Mouse (Mus musculus) MEL-GATA-1-ER (cell line): ENCODE data around the gene Mpped2.

ENCODE experiments used
- DNase-seq: peaks from one replicate; pipeline ENCODE4 v3.0.0-alpha.2; 2012; ENCODE audit warnings: low read depth; ENCODE audit errors: extremely low read depth

Gene Mpped2

DNA sequence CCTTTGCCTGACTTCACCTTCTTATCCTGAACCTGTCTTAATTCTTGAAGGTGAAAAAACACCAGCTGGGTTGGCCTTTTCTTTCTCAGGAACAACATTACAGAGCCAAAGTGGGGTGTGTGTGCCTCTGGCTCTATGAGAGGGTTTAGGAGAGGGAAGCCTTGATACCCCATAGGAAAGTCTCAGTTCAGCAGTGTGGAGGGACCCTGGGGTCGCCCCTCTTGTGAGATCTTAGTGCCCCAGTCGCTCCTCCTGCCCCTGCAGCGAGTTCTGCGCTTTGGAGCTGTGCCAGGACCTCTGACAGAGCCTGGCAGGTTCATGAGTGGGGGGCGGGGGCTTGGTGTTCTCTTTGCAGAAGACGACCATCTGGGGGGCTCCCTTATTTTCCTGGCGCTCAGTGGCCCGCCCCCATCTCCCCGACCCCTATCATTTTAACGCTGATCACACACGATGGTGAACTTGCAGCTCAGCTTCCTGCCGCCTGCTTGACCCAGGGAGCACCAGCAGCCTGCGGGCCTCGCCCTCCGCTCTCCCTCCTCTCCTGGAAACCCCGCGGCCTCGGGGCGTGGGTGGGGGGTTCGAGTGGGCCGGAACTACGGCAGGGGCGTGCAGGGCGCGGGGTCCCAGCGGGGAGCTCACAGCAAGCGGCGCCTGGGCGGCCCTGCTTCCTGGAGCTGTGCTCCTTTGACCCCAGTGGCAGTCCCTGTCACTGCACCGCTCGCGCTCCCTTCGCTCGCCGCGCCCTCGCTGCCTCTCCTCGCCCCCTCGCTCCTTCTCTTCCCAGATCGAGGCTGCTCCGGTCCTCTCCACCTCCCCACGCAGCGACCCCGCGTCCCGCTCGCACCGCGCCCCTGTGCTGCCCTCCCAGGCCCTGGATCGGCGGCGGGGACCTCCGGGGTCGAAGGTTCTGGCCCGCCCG, at the start of gene Mpped2:
Gene Mpped2, plus strand, starts transcription at position 487 of the 919 bp plus-strand sequence.
- no peak for DNase-seq

DNA sequence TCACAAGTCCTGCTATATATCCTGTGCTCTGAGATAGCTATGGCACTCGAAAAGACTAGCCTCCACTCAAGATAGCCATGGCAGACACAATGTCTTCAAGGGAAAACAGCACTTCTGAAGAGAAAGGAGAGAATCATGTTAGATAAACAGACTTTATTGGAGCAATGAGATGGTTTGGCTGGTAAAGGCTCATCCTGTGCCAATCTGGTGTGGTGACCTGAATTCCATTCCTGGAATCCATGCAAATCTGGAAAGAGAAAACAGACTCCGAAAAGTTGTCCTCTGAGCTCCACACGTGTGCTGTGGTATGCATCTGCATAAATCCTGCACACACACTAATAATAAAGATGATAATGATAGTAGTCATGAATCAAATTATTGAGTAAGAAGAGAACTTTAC, 48.3 kb upstream of the Mpped2 start:
- DNase-seq: no peak

DNA sequence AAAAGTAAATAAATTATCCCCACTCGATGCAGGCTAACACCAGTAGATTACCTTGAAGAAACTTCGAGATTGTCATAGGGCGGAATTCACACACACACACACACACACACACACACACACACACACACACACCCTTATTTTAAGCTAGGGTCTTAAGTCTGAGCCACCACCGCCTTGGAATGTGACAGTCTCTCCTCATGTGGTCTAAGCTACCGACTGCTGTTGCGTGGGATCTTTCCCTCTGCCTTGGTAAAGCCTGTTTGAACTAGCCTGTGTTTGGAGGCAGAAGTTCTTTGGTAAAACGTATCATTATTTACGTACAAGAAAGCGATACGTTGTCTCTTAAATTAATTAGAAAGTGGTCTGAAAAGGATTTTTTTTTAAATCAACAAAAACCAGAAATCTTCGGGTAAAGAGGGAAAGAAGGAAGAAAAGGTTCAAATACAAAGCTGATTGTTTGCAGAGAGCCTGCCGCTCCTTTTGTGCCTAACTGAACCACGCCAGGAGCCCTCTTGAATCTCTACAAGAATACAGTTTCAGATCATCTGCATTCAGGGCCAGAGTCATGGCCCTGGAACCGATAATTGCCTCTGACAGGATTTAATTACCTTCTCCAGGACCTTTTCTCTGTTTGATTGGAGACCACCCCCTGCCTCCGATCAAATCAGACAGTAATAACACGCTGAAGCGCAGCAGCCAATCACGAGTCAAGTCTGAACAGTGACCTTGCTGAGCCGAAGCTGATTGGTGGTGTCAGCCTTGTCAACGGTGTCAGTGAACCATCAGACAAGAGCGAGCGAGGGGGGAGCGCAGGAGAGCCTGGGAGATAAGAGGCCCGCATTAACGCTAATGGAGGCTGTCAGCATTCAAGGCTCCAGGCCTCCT, 43.1 kb upstream of the Mpped2 start:
- DNase-seq: no peak

DNA sequence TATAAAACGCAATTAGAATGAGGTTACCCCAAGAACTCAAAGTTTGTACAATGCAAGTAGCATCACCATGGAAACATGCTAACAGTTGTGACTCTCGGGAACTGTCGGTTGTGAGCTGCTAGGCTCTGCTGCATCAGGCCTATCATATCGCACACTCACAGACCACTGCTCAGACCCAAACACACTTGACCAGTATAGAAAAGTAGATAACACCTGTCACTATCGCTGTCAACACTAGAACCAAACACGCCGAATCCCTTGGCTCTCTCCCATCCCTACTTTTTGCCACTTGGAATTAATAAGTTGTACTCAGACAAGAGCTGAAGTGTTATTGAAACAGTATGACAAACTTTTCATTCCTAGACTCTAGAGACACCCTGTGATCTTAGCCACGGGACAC, 40.9 kb upstream of the Mpped2 start:
- DNase-seq: no peak

DNA sequence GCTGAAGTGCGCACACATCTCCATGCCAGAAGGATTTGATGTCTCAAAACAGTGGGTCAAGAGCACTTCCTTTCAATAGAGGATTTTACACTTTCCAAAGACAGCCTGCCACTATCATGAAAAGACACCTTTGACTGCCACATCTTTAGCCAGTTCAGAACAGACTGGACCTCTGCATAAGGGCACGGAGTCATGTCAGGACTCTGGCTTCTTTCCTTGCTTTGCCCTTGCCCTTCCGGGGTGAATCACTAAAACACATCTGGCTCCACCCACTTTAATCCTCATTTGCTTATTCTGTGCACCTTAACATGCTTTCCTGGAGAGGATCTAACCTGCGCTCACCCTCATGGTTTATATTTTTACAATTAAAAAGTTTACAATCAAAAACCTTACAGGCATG, 40.3 kb upstream of the Mpped2 start:
- no peak for DNase-seq

DNA sequence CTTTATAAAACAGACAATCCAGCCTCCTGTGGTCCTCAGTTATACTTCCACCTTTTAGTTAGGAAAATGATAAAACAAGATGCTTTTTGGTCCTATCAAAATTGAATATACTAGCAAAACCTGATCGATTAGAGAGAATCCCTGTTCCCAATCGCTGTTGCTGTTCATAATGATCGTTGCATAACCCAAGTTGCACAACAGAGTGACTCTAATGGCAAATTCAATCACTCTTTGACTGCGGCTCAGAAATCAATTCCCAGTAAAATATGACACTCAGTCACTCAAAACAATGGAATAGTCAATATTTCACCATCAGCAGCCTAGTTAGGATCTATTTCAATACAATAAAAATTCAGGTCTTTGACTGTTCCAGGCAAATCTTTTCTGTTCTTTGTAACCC, 39.8 kb upstream of the Mpped2 start:
- DNase-seq: no peak

DNA sequence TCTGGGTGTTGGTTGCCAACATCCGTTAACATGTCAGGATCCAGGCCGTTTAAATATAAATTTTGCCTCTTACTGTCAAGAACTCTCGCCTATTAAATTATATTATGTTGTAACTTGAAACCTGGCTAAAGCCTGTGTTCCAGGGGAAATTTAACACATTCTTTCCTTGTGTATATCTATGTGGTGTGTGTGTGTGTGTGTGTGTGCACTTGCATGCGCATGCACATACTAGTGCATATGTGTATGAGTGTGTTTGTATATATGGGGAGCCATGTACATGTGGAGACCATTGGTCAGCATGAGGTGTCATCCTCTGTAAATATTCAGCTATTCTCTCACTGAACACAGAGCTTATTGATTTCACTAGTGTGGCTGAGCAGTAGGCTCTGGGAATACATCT, 37.8 kb upstream of the Mpped2 start:
- no peak for DNase-seq

DNA sequence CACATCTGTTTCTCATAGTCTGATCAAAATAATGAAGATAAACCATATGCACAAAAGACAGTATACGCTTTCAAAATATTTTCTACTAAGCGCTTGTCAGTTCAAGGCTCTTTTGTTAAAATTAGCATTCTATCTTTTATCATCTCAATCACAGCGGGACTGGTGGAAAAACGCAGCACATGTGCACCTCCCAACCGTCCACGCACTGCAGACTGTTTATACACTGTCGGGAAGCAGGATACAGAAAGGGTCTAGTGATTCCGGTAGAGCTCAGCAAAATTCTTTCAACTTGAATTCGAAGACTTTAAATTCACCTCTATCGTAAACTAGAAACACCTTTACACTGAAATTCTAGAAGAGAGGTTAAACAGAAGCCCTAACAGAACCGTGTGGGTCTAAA, 27.8 kb upstream of the Mpped2 start:
- DNase-seq: no peak

DNA sequence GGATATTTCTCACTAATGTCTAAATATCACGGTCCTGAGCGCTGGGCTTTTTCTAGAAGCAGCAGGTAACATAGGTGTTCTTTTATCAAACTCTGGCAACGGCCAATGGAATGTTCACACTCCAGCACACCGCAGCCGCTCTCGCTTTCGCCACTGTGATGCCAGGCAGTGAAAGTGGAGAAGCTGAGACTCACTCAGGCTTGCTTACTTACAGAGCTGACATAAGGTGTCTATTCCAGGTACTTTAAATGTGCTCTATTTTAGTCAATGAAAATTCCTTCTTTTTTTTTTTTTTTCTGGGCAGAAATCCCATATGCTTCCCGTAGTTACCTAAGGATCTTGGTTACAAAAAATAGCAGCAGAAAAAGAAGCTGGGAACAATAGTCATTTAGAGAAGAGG, 18.8 kb upstream of the Mpped2 start:
- DNase-seq: no peak

DNA sequence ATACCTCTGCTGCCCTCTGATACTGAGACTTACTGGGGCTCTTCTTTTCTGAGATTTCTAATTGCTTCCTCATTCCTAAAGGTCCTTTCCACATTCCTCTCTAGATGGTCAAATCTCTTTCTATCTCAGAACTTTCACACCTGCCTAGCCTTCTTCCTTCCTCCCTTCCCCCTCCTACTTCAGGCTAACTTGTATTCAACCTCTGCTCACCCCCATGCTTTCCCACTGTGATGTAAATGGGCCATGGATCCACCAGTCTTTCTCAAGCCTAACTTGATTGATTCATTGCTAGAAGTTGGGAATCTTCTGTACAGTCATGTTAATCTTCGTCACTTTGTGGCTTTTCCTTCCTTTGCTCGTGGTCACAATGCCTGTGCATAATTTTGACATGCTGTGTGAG, 15.6 kb upstream of the Mpped2 start:
- no peak for DNase-seq

DNA sequence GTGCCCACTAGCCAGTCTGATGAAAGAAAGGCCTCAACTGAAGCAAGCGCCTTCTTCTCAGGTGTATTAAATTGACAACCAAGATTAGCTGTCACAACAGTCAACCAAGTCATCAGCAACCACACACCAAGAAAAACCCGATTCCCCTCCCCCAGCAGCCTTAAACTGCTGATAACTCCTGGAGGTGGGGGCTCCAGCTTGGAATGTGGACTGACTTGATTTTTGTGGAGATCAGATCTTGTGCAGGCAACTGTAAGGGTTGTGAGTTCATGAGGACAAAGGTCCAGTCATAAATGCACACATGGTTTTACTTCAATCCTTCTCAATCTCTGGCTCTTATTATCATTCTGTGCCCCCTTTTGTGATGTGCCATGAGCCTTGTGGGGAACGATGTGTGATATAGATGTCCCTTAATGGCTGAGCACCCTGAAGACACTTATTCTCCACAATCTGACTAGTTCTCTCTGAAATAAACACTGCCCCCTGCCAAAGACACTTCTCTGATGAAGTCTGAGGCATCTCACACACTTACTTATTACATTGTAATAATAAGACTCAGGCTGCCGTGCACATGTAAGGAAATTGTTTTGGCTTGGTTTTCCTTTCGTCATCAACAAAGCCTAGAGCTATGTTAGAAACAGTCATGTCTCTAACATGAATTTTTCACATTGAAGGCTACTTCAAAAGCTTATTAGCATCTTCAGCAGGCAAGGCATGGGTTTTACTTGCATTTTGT, 13.2 kb upstream of the Mpped2 start:
- no peak for DNase-seq

DNA sequence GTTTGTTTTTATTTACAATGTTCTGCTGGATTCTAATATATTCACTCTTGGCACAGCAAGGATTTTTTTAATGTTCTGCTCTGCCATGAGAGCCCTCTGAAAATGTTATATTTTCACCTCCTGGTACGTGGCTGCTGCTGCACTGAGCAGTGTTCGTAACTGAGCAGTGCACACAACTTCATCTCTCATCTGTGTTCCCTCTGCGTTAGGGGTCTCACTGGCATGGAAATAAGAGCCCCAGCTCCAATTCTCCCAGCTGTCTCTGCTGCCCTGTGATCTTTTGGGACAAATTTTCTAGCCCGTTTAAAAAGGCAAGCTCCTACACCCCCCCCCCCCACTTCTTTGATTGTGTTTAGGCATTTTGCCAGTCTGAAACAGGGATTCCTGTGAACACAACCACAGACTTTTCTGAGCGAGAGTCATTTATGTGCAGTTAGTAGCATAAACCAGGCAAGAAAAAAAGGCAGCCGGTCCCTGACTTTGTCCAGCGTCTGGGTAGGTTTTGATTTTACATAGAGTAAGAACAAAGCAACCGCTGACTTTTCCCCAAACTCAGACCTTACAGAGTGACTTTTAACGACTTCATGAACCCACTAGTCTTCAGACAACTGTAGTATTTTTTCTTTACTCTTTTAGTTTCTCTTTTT, 9.8 kb upstream of the Mpped2 start:
- no peak for DNase-seq

DNA sequence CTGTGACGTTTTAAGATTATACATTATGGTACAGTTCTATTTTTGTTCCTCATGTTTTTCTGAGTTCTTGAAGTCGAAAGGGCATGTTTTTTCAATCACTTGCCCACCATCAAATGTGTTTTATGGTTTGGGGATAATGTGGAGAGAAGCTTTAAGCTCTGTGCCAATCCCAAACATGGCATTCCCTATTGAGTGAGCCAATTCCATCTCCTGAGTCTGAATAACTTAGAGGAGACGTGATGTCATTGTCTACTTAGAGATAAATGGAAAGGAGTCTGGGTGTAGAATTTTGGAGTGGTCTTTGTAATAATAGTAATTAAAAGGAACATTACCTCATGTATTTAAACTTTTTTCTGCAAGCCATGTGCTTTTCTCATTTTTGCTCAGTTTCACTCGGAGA, 9.2 kb upstream of the Mpped2 start:
- no peak for DNase-seq

DNA sequence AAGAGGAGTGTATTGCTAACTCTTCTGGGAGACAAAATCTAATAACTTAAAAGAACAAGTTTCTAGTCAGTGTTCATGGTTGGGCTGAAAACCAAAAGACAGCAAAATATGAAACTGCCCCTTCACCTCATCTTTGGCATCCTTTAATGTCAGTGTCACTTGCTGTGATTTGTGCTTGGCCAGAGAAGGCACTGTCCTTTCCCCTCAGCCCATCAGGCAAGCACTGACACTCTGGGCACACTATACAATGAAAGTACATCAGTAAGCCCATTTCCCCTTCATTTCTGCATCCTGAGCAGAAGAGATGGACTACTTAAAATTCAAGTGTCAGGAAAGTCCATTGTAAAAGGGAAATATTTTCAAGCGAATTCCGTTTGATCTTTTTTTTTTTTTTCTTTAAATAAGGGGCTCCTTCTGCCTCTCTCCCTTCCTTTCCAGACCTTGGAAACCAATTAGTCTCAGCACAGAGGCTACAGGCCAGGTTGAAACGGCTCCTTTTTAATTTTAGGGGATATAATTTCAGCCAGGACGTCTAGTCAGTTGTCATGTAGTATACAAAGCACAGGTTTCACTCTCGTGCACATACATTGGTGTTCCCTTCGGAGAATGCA, 1.2 kb upstream of the Mpped2 start:
- no peak for DNase-seq

DNA sequence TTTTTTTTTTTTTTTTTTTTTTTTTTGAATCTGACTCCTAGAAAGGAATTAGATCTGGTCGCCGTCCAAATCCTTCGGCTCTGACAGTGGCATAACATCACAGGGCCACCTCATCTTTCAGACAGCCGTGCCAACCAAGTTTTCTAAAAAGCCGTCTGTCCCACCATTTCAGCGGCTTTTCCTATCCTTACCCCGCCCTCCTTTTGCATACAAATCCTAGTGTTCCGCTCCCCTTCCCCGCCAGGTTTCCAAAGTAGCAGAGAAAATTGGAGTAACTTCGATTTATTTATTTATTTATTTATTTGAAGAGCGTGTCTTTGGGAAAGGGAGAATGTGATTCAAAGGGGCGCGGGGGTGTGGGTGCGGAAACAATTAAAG, 675 bp upstream of the Mpped2 start:
- no peak for DNase-seq

DNA sequence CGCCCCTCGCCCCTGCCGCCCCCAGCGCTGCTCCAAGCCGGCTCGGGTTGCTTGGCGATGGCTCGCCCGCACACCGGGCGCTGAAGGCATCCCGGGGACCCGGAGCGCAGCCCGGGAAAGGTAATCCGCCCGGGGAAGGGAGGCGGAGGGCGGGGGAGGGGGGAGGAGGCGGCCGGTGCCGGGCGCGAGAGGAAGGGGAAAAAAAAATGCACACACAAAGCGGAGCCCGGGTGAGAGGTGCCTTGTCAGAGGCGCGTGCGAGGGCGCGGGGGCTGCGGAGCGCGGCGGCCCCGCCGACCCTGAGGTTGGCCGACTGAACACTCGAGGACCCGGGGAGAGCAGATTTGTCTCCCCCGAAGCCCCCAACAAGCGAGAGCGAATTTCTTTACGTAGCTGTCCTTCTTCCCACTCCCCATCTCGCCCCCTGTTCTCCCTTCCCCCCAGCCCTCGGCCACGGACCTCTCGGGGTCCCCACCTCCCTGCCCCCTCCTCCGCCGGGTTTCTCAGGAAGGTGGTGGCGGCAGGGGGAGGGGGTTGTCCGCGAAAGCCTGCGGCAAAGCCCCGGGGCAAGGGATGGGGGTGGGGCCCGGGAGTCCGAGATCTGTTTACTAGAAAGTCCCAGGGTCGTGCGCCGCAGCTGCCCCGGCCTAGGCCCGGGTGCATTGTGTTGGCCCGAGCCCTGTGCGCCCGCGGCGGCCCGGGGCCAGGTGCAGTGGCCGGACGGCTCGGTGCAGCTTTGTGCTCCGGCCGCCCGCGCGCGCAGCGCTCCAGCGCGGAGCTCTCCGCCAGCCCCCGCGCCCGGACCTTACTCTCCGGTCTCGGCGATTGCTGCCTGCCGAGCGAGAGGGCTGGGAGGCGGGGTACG, 865 bp downstream of the Mpped2 start:
- DNase-seq: no peak

DNA sequence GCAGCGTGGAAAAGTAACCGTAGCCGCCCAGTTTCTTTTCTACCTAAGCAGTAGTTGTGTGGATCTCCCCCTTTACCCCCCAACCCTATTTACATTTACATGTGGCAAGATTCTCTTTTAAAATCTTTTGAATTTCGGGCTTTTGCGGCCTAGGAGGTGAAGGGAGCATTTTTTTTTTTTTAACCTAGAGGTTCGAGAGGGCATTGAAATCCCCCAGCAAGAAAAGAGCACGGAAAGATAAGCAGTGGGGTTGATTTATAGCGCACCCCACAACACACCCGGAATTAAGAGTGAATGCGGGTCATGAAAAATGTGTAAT, 1.5 kb downstream of the Mpped2 start:
- DNase-seq: no peak

DNA sequence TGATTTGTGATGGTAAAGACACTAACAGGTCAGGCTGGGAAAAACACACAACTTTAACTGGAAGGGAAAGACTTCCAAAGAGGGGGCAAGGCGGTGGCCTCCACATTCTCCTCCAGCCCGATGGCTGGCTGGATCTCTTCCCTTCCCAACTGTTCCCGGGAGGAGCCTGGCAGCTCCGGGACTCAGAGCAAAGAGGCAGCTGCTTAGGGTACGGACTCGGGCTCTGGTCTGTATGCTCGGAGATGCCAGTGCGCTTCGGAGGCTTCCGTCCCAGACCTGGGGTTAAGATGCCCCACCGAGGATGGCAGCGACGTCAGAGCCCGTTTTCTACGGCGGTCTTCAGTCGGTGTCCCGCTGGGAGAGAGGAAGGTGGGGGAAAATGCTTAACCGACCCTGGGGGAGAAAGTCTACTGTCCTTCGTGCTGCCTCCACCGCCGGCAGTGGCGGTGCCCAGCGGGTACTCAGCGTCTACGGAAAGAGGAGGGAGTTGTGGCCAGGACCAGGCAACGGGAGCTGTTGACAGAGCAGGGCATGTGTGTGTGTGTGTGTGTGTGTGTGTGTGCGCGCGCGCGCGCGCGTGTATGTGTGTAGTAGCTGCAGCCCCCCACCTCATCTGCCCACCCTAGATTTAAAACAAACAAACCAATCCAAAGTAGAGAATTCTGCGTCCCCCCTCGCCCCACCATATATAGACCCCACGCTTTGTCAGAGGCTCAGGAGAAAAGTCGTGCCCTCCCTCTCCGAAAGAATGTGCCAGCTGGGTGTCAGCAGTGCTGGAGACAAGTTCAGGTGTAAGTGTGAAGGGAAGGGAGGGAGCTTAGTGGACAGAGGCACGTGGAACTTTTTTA, 2.0 kb downstream of the Mpped2 start:
- no peak for DNase-seq

DNA sequence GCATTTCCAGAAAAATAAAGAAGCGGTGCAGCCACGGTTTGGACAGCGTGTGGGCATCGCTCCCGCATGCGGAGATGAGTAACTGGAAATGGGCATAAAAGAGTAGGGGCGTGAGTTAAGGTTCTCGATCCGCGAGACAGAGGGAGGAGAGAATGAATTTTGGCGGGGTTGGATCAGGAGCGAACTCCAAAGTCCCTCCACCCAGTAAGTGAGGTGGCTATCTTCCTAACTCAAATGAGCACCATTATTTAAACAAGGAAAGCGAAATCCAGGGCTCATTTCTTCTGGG, 2.6 kb downstream of the Mpped2 start:
- DNase-seq: no peak
